ENCODE assay signal across 9 mouse cellular contexts in genomic region chr11:101911855-101912579, GRCm38 (mm10). TPM values are rescaled to one million over a fixed set of nuclear protein-coding genes. Genes with fewer than 3 reads are reported as not detected.
A peak's percentile ranks its signal among the peaks of the same experiment; 100 is the strongest.
DNase-seq lines count a peak whose midpoint lies in the region; ATAC-seq lines count a peak whose summit lies in the region.
"Had no signal": no experiment of that assay in that cellular context is flagged by ENCODE, and none has a peak within 500 bp of the region (broad histone marks: within the 10 kb centered on the region; RNA-seq: fewer than 3 reads in every experiment).

No protein-coding gene starts in this region.

- no peak overlapping the region for H3K4me3 ChIP-seq in midbrain, embryonic 11.5 days (ENCODE audit: low read depth, low read length)
- no peak overlapping the region for H3K4me3 ChIP-seq in midbrain, embryonic 16.5 days (ENCODE audit: low read depth, low read length)
- H3K4me3 ChIP-seq: heart, embryonic 15.5 days had no signal

- H3K36me3 ChIP-seq in midbrain, embryonic 11.5 days (ENCODE audit: control insufficient read depth, insufficient read depth, low read length), result no peaks in the 10 kb centered on the region
- H3K36me3 ChIP-seq in midbrain, embryonic 16.5 days (ENCODE audit: control insufficient read depth, insufficient read depth, low read length), result no peaks in the 10 kb centered on the region
- H3K36me3 ChIP-seq: heart, embryonic 15.5 days had no signal

- H3K9me3 ChIP-seq in midbrain, embryonic 11.5 days (ENCODE audit: control insufficient read depth, low read length), result no peaks in the 10 kb centered on the region
- no peaks in the 10 kb centered on the region for H3K9me3 ChIP-seq in midbrain, embryonic 16.5 days (replicated peaks; ENCODE audit: control insufficient read depth, low read length, poor library complexity, severe bottlenecking)
- H3K9me3 ChIP-seq: heart, embryonic 15.5 days had no signal

- H3K4me1 ChIP-seq in midbrain, embryonic 11.5 days (ENCODE audit: control insufficient read depth, insufficient read depth, low read length), result no peaks in the 10 kb centered on the region
- H3K4me1 ChIP-seq in midbrain, embryonic 16.5 days (ENCODE audit: control insufficient read depth, insufficient read depth, low read length), result no peaks in the 10 kb centered on the region; the same call in 1 of the 2 replicates

- peak; percentile 59 to 61 for DNase-seq in cerebellum, postnatal 10 days
- DNase-seq in midbrain, embryonic 11.5 days (ENCODE audit: low spot score, missing footprints), result peak; percentile 89
- peak; percentile 54 for DNase-seq in thymus, postnatal 14 days
- no peak for DNase-seq in cerebellum, adult 8-10 months

- H3K27me3 ChIP-seq in midbrain, embryonic 11.5 days (ENCODE audit: control insufficient read depth, insufficient read depth, low read length), result no peaks in the 10 kb centered on the region
- no peaks in the 10 kb centered on the region; the same call in 1 of the 2 replicates for H3K27me3 ChIP-seq in midbrain, embryonic 16.5 days (ENCODE audit: control insufficient read depth, insufficient read depth, low read depth, low read length)

- ATAC-seq in cerebellum, adult (ENCODE audit: insufficient number of reproducible peaks, low FRiP score, low TSS enrichment), result no peak
- ATAC-seq in midbrain, embryonic 11.5 days (ENCODE audit: low FRiP score), result no peak
- ATAC-seq in midbrain, embryonic 16.5 days, result no peak
- 0 out of 2 replicates have a peak, but pooled peaks have one; percentile 54 for ATAC-seq in erythroid progenitor cell, adult 5-6 weeks (replicated peaks; ENCODE audit: low FRiP score, poor library complexity, severe bottlenecking)
- no peak for ATAC-seq in activated CD4-positive, CD25-positive, alpha-beta regulatory T cell, adult 4 months

- H3K4me2 ChIP-seq in midbrain, embryonic 11.5 days, result no peak overlapping the region
- no peak overlapping the region for H3K4me2 ChIP-seq in midbrain, embryonic 16.5 days (ENCODE audit: low read length)
- H3K4me2 ChIP-seq: heart, embryonic 15.5 days had no signal

- no peak overlapping the region for H3K27ac ChIP-seq in midbrain, embryonic 11.5 days (ENCODE audit: low read depth, low read length)
- no peak overlapping the region for H3K27ac ChIP-seq in midbrain, embryonic 16.5 days (ENCODE audit: low read length)
- H3K27ac ChIP-seq: heart, embryonic 15.5 days had no signal

- H3K9ac ChIP-seq in midbrain, embryonic 11.5 days (ENCODE audit: low read length), result no peak overlapping the region
- H3K9ac ChIP-seq in midbrain, embryonic 16.5 days (ENCODE audit: low read depth, low read length), result no peak overlapping the region
- H3K9ac ChIP-seq: heart, embryonic 15.5 days had no signal

- WGBS in midbrain, embryonic 11.5 days, result 55% methylated on average over 4 of the region's 4 CpGs
- WGBS in midbrain, embryonic 16.5 days, result 64% methylated on average over 4 of the region's 4 CpGs

RNA-seq across cellular contexts. Expression of gene Meox1, which starts 17.8 kb away (rescaled TPM):
- 0.29 TPM in 1 of 2 replicates, not detected in the other for polyA plus RNA-seq in midbrain, embryonic 11.5 days (2014; fragmentation: Nextera tagmentation; extraction: Ambion mirVana)
- polyA plus RNA-seq in midbrain, embryonic 16.5 days (2015; fragmentation: Nextera tagmentation; extraction: Ambion mirVana), result 0.80 and 0.89 TPM in 2 replicates
- total RNA-seq in erythroid progenitor cell, adult 5-6 weeks (2015; ENCODE audit: low replicate concordance), result not detected in 2 replicates
- total RNA-seq in erythroid progenitor cell, adult 5-6 weeks (2017; ENCODE audit: low replicate concordance), result not detected in 2 replicates
- polyA plus RNA-seq in activated CD4-positive, CD25-positive, alpha-beta regulatory T cell, adult 4 months (2017; shearing (Covaris generic)), result not detected

RNA-seq across cellular contexts. Expression of gene Sost, which starts 54.8 kb away (rescaled TPM):
- not detected in 2 replicates for polyA plus RNA-seq in midbrain, embryonic 11.5 days (2014; fragmentation: Nextera tagmentation; extraction: Ambion mirVana)
- polyA plus RNA-seq in midbrain, embryonic 16.5 days (2015; fragmentation: Nextera tagmentation; extraction: Ambion mirVana), result 0.10 TPM in 1 of 2 replicates, not detected in the other
- total RNA-seq in erythroid progenitor cell, adult 5-6 weeks (2015; ENCODE audit: low replicate concordance), result not detected in 2 replicates
- not detected in 2 replicates for total RNA-seq in erythroid progenitor cell, adult 5-6 weeks (2017; ENCODE audit: low replicate concordance)
- not detected for polyA plus RNA-seq in activated CD4-positive, CD25-positive, alpha-beta regulatory T cell, adult 4 months (2017; shearing (Covaris generic))
